Mouse (Mus musculus) G1E-ER4 (cell line): ENCODE results near the gene Slc12a5. TPM values are rescaled to one million over a fixed set of nuclear protein-coding genes. Genes with fewer than 3 reads are reported as not detected.

Experiments used
- GATA1 ChIP-seq: IDR thresholded peaks from one replicate; pipeline ENCODE4 v1.8.0; 2012; ENCODE audit warnings: low read length, inconsistent platforms
- polyA plus RNA-seq: library from polyadenylated mRNA; stranded (reverse); fragments of >175 nt; gene quantifications from 2 replicates; pipeline ENCODE4 v1.2.3, GENCODE M21; 2012

Slc12a5 gene
- polyA plus RNA-seq, 1 experiment, result 0.31 TPM

- TF ChIP-seq GATA1, result no peak
These were observed 22.2 kb upstream of the Slc12a5 start for GRCm38 (mm10) chr2:164938146-164939091.

GRCm38 (mm10) chr2:164939106-164939505 lies 21.5 kb upstream of the Slc12a5 start:
- no peak for TF ChIP-seq GATA1

GRCm38 (mm10) chr2:164940140-164940830 lies 20.3 kb upstream of the Slc12a5 start, which contains the start of gene Mmp9:
Gene Mmp9 (plus strand): TSS chr2:164940780.
- no peak for TF ChIP-seq GATA1

GRCm38 (mm10) chr2:164942692-164943290 lies 17.8 kb upstream of the Slc12a5 start:
- no peak for TF ChIP-seq GATA1

GRCm38 (mm10) chr2:164947506-164947905 lies 13.1 kb upstream of the Slc12a5 start:
- TF ChIP-seq GATA1, result no peak

GRCm38 (mm10) chr2:164947930-164948329 lies 12.7 kb upstream of the Slc12a5 start:
- no peak for TF ChIP-seq GATA1

- TF ChIP-seq GATA1, result no peak
These were observed 11.6 kb upstream of the Slc12a5 start for GRCm38 (mm10) chr2:164948962-164949361.

- no peak for TF ChIP-seq GATA1
These were observed 10.1 kb upstream of the Slc12a5 start for GRCm38 (mm10) chr2:164950501-164950900.

- no peak for TF ChIP-seq GATA1
These were observed 8.9 kb upstream of the Slc12a5 start for GRCm38 (mm10) chr2:164951745-164952144.

- no peak for TF ChIP-seq GATA1
These were observed 8.2 kb upstream of the Slc12a5 start for GRCm38 (mm10) chr2:164952448-164952847.

- no peak for TF ChIP-seq GATA1
These were observed 7.4 kb upstream of the Slc12a5 start for GRCm38 (mm10) chr2:164953224-164953623.

- TF ChIP-seq GATA1, result no peak
These were observed 4.9 kb upstream of the Slc12a5 start for GRCm38 (mm10) chr2:164955725-164956124.

- no peak for TF ChIP-seq GATA1
These were observed 4.4 kb upstream of the Slc12a5 start for GRCm38 (mm10) chr2:164956195-164956594.

GRCm38 (mm10) chr2:164957548-164958315 lies 2.9 kb upstream of the Slc12a5 start:
- no peak for TF ChIP-seq GATA1

- TF ChIP-seq GATA1, result no peak
These were observed 1.0 kb downstream of the Slc12a5 start for GRCm38 (mm10) chr2:164961506-164962182.
